Mouse (Mus musculus) myocyte (in vitro differentiated cells): ENCODE data around the gene Rapgef5. TPM values are rescaled to one million over a fixed set of nuclear protein-coding genes. Genes with fewer than 3 reads are reported as not detected.

ENCODE experiments used
- H3K27me3 ChIP-seq: one replicate; pipeline ENCODE4 v1.6.1; 2011; ENCODE audit not compliant: control insufficient read depth, insufficient read depth, insufficient read length
- H3K36me3 ChIP-seq: one replicate; pipeline ENCODE4 v1.6.1; 2011; ENCODE audit not compliant: control insufficient read depth, insufficient read depth
- H3K4me2 ChIP-seq: one replicate; pipeline ENCODE4 v1.6.1; 2011; ENCODE audit warnings: low read depth, control low read depth
- H3K4me3 ChIP-seq: one replicate; pipeline ENCODE4 v1.5.1; 2011; ENCODE audit warnings: mild to moderate bottlenecking, control low read depth, moderate library complexity
- H3K79me2 ChIP-seq: one replicate; pipeline ENCODE4 v1.6.1; 2011; ENCODE audit not compliant: control insufficient read depth, insufficient read depth
- H3ac ChIP-seq: one replicate; pipeline ENCODE4 v1.6.1; 2011; ENCODE audit not compliant: control insufficient read depth, insufficient read length
- CEBPB ChIP-seq: IDR thresholded peaks from 2 replicates; pipeline ENCODE4 v1.6.1; 2011; ENCODE audit warnings: mild to moderate bottlenecking, moderate library complexity; ENCODE audit not compliant: poor library complexity, insufficient read depth, severe bottlenecking
- E2F4 ChIP-seq: IDR thresholded peaks from one replicate; pipeline ENCODE4 v1.6.1; 2011; ENCODE audit warnings: mild to moderate bottlenecking, control low read depth, moderate library complexity; ENCODE audit not compliant: insufficient read depth
- MAX ChIP-seq: IDR thresholded peaks from one replicate; pipeline ENCODE4 v1.6.1; 2011; ENCODE audit warnings: low read depth, mild to moderate bottlenecking, control low read depth
- MYOD1 ChIP-seq, 3 experiments: IDR thresholded peaks; one replicate each; pipeline ENCODE4 v1.6.1; 2011; ENCODE audit warnings: control low read depth in 2 of 3, low read depth in 2 of 3, mild to moderate bottlenecking in 2 of 3, moderate library complexity in 1 of 3; ENCODE audit not compliant: insufficient read length in 2 of 3, control insufficient read depth in 1 of 3
- MYOG ChIP-seq, 3 experiments: IDR thresholded peaks; one replicate each; pipeline ENCODE4 v1.6.1; 2011; ENCODE audit warnings: control low read depth in 2 of 3, low read depth in 2 of 3, mild to moderate bottlenecking in 2 of 3; ENCODE audit not compliant: insufficient read length in 2 of 3, control insufficient read depth in 1 of 3, insufficient read depth in 1 of 3
- POLR2A ChIP-seq: IDR thresholded peaks from one replicate; pipeline ENCODE4 v1.6.1; 2011; ENCODE audit warnings: low read depth, mild to moderate bottlenecking, control low read depth, moderate library complexity; ENCODE audit not compliant: insufficient read length
- POLR2AphosphoS2 ChIP-seq: IDR thresholded peaks from one replicate; pipeline ENCODE4 v1.6.1; 2011; ENCODE audit warnings: low read depth, control low read depth; ENCODE audit not compliant: insufficient read length
- REST ChIP-seq: IDR thresholded peaks from one replicate; pipeline ENCODE4 v1.6.1; 2011; ENCODE audit warnings: mild to moderate bottlenecking, control low read depth, moderate library complexity; ENCODE audit not compliant: insufficient read depth, insufficient read length
- SRF ChIP-seq: IDR thresholded peaks from one replicate; pipeline ENCODE4 v1.6.1; 2011; ENCODE audit warnings: low read depth; ENCODE audit not compliant: control insufficient read depth, insufficient read length
- TCF12 ChIP-seq: IDR thresholded peaks from one replicate; pipeline ENCODE4 v1.6.1; 2011; ENCODE audit warnings: mild to moderate bottlenecking, control low read depth; ENCODE audit not compliant: poor library complexity, insufficient read depth, severe bottlenecking
- TCF3 ChIP-seq: IDR thresholded peaks from one replicate; pipeline ENCODE4 v1.6.1; 2011; ENCODE audit warnings: low read depth, control low read depth; ENCODE audit not compliant: insufficient read length
- USF1 ChIP-seq: IDR thresholded peaks from one replicate; pipeline ENCODE4 v1.6.1; 2011; ENCODE audit warnings: low read depth, mild to moderate bottlenecking, control low read depth, moderate library complexity
- polyA plus RNA-seq: library from polyadenylated mRNA; unstranded; fragments of >200 nt; fragmentation: generic; extraction: Trizol; gene quantifications from one replicate; pipeline ENCODE4 v1.2.1, GENCODE M21; 2012; ENCODE audit warnings: missing spikeins

The Rapgef5 gene
- polyA plus RNA-seq, 1 experiment = 0.01 TPM

DNA sequence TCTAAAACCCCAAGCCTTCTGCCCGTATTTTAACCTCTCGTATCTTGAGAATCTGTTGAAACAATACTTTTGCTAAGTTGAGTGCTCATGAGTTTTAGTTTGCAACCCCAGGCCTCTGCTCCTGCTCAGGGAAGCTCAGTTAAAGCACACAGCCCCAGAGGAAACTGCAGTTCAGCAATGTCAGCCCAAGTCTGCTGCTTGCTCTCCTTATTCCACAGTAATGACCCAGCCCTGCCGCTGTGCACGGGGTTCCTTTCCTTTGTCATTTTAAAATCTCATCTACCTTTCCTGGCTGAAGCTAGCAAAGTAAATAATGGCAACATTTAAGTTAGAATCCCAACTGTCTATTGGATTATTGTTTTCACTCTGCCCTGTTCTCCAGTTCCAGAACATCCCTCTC is 144.1 kb downstream of the Rapgef5 start:
- Histone ChIP-seq H3K79me2 (no peaks in the 10 kb centered on the region), H3K4me2 (no peak overlapping the region), H3ac (no peak overlapping the region), H3K4me3 (no peak overlapping the region), H3K27me3 (no peaks in the 10 kb centered on the region), H3K36me3 (no peaks in the 10 kb centered on the region)
- TF ChIP-seq MYOD1 (IDR thresholded peaks at IDR 0.05; ENCODE audit: control insufficient read depth in 1 of 3, insufficient read length in 2 of 3, low read depth in 2 of 3) (no peak), POLR2AphosphoS2 (no peak), TCF3 (no peak), MAX (no peak), MYOG (IDR thresholded peaks at IDR 0.05; ENCODE audit: control insufficient read depth in 1 of 3, insufficient read depth in 1 of 3, insufficient read length in 2 of 3, low read depth in 2 of 3) (no peak), REST (no peak), E2F4 (no peak), POLR2A (no peak)

DNA sequence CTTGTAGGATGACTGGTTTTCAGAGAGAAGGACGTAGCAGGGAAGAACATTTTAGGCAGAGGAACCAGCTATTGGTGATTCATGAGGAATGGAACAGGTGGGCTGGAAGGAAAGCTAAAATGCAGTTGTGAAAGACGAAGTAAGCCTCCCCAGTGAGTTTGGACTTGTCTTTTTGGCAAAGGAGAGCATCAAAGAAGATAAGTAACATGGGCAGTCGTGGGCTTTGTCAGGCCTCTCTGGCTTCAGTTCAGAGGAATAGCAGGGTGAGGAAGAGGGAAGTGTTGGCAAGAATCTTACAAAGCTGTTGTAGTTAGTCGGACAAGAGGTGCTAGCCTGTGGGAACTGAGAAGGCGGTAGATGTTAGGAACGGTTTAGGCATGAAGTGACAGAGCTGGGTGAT is 145.6 kb downstream of the Rapgef5 start:
- Histone ChIP-seq H3K27me3 (no peaks in the 10 kb centered on the region), H3K36me3 (no peaks in the 10 kb centered on the region), H3K4me3 (no peak overlapping the region), H3ac (no peak overlapping the region), H3K4me2 (no peak overlapping the region), H3K79me2 (no peaks in the 10 kb centered on the region)
- TF ChIP-seq SRF = no peak
- no peak for TF ChIP-seq POLR2A
- TF ChIP-seq CEBPB = no peak
- no peak for TF ChIP-seq MAX
- no peak for TF ChIP-seq POLR2AphosphoS2
- TF ChIP-seq MYOG (IDR thresholded peaks at IDR 0.05; ENCODE audit: control insufficient read depth in 1 of 3, insufficient read depth in 1 of 3, insufficient read length in 2 of 3, low read depth in 2 of 3) = no peak
- TF ChIP-seq TCF3 = no peak
- no peak for TF ChIP-seq REST
- no peak for TF ChIP-seq E2F4
- TF ChIP-seq USF1 = no peak
- TF ChIP-seq TCF12 = no peak
- no peak for TF ChIP-seq MYOD1 (IDR thresholded peaks at IDR 0.05; ENCODE audit: control insufficient read depth in 1 of 3, insufficient read length in 2 of 3, low read depth in 2 of 3)

DNA sequence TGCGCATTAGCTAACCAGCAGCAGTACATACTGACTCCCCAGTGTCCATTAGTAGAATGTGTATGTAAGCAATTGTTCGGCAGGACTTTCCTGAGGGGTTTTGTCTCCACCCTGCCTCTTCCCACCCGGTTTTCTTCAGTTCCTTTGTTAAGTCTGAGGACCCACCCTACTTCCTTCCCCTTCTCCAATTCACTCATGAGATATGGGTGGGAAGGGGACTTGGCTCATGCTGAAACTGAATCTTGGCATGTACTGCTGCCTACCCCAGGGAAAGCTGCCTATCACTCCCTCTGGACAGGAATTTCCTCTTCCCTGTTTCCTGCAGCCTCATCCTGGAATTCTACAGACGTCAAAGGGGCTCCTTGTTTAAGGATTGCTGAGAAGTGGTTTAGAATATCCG is 147.4 kb downstream of the Rapgef5 start:
- no peaks in the 10 kb centered on the region for H3K79me2 ChIP-seq
- H3K4me3 ChIP-seq = no peak overlapping the region
- no peak overlapping the region for H3K4me2 ChIP-seq
- TF ChIP-seq MAX (no peak), CEBPB (no peak)
- no peaks in the 10 kb centered on the region for H3K27me3 ChIP-seq
- H3ac ChIP-seq = no peak overlapping the region
- H3K36me3 ChIP-seq = no peaks in the 10 kb centered on the region

DNA sequence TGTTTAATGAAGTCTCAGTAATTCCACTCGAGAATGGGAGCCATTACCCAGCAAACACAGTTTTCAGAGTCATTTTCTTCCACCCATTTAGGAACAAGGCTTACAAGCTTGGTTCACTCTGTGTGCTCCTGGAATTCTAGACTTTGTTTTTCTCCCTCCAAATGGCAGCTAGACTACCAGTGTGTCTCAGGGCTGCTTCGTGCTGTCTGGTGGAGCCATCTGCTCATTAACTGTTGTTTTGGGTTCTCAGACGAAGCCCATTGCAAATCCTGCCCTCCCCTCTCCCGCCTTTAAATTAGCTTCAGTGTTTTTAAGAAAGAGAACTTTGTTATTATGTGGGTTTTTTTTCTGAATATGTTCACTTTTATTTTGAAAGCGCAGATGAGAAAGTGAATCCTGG is 148.4 kb downstream of the Rapgef5 start:
- no peak overlapping the region for H3K4me3 ChIP-seq
- H3ac ChIP-seq = no peak overlapping the region
- no peaks in the 10 kb centered on the region for H3K36me3 ChIP-seq
- no peak for TF ChIP-seq TCF12
- no peak for TF ChIP-seq SRF
- TF ChIP-seq MAX = no peak
- no peak for TF ChIP-seq POLR2AphosphoS2
- no peak for TF ChIP-seq CEBPB
- TF ChIP-seq MYOG (IDR thresholded peaks at IDR 0.05; ENCODE audit: control insufficient read depth in 1 of 3, insufficient read depth in 1 of 3, insufficient read length in 2 of 3, low read depth in 2 of 3) = no peak
- no peak for TF ChIP-seq REST
- no peak for TF ChIP-seq USF1
- TF ChIP-seq E2F4 = no peak
- TF ChIP-seq TCF3 = no peak
- no peak for TF ChIP-seq POLR2A
- no peak for TF ChIP-seq MYOD1 (IDR thresholded peaks at IDR 0.05; ENCODE audit: control insufficient read depth in 1 of 3, insufficient read length in 2 of 3, low read depth in 2 of 3)
- no peaks in the 10 kb centered on the region for H3K27me3 ChIP-seq
- H3K79me2 ChIP-seq = no peaks in the 10 kb centered on the region
- no peak overlapping the region for H3K4me2 ChIP-seq

DNA sequence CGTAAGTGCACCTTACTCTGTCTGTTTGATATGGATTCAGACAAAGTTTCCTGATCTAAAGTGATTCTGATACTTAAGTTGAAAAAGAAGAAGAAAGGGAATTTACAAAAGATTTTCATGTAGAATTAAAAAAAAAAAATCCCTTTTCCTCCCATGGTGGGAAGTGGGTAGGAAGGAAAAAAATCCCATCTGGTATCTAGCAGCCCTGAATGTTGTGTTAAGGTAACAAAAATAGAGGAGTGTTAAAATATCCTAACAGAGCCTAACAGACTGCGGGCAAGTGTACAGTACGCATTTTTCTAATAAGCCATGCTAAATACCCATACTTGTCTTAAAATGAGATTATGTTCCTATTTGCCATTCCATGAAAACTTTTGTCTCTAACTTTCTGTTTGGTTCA is 150.1 kb downstream of the Rapgef5 start:
- TF ChIP-seq E2F4 (no peak), TCF3 (no peak), CEBPB (no peak), MAX (no peak), TCF12 (no peak), POLR2A (no peak), SRF (no peak), USF1 (no peak), MYOG (IDR thresholded peaks at IDR 0.05; ENCODE audit: control insufficient read depth in 1 of 3, insufficient read depth in 1 of 3, insufficient read length in 2 of 3, low read depth in 2 of 3) (no peak), POLR2AphosphoS2 (no peak), REST (no peak), MYOD1 (IDR thresholded peaks at IDR 0.05; ENCODE audit: control insufficient read depth in 1 of 3, insufficient read length in 2 of 3, low read depth in 2 of 3) (no peak)
- H3ac ChIP-seq = no peak overlapping the region
- no peak overlapping the region for H3K4me3 ChIP-seq
- no peaks in the 10 kb centered on the region for H3K27me3 ChIP-seq
- H3K4me2 ChIP-seq = no peak overlapping the region
- no peaks in the 10 kb centered on the region for H3K36me3 ChIP-seq
- no peaks in the 10 kb centered on the region for H3K79me2 ChIP-seq
